Mouse (Mus musculus) forebrain, embryonic 13.5 days (tissue): ENCODE results near the gene Cuedc2. TPM values are rescaled to one million over a fixed set of nuclear protein-coding genes. Genes with fewer than 3 reads are reported as not detected.

Experiments used
- ATAC-seq: fragments of 200-750 bp; cut with Nextera tagmentation; 2 replicates; pipeline ENCODE4 v1.8.0; 2017
- H3K27ac ChIP-seq: fragments of 300-500 bp; sonication (generic); 2 replicates; pipeline ENCODE4 v1.5.1; 2015; ENCODE audit warnings: inconsistent platforms, mild to moderate bottlenecking, moderate library complexity
- H3K27me3 ChIP-seq: fragments of 300-500 bp; sonication (generic); 2 replicates; pipeline ENCODE4 v1.6.1; 2015; ENCODE audit warnings: mild to moderate bottlenecking, inconsistent platforms
- H3K36me3 ChIP-seq: fragments of 300-500 bp; sonication (generic); 2 replicates; pipeline ENCODE4 v1.6.1; 2015; ENCODE audit warnings: mild to moderate bottlenecking, inconsistent platforms; ENCODE audit not compliant: poor library complexity, severe bottlenecking
- H3K4me1 ChIP-seq: fragments of 300-500 bp; sonication (generic); 2 replicates; pipeline ENCODE4 v1.6.1; 2015; ENCODE audit warnings: inconsistent platforms
- H3K4me2 ChIP-seq: fragments of 300-500 bp; sonication (generic); 2 replicates; pipeline ENCODE4 v1.6.1; 2015; ENCODE audit warnings: inconsistent platforms, mild to moderate bottlenecking, moderate library complexity
- H3K4me3 ChIP-seq: fragments of 300-500 bp; sonication (generic); 2 replicates; pipeline ENCODE4 v1.5.1; 2015; ENCODE audit warnings: mild to moderate bottlenecking, inconsistent platforms
- H3K9ac ChIP-seq: fragments of 300-500 bp; sonication (generic); 2 replicates; pipeline ENCODE4 v1.6.1; 2015; ENCODE audit warnings: mild to moderate bottlenecking, inconsistent platforms
- H3K9me3 ChIP-seq: fragments of 300-500 bp; sonication (generic); replicated peaks from 2 replicates; pipeline ENCODE4 v1.6.1; 2016; ENCODE audit warnings: inconsistent platforms
- WGBS: fragments of 180-500 bp; shearing (Covaris S2); methylation state at CpG from one replicate; pipeline ENCODE4 v1.1.7; 2015; 5-methylcytosine and 5-hydroxymethylcytosine counted together
- polyA plus RNA-seq: library from polyadenylated mRNA; unstranded; fragments of >200 nt; fragmentation: Nextera tagmentation; extraction: Ambion mirVana; gene quantifications from 2 replicates; pipeline ENCODE4 v1.2.1, GENCODE M21; 2015

Cuedc2 gene
- polyA plus RNA-seq, 1 experiment from 2014 or later, result 309 TPM

DNA sequence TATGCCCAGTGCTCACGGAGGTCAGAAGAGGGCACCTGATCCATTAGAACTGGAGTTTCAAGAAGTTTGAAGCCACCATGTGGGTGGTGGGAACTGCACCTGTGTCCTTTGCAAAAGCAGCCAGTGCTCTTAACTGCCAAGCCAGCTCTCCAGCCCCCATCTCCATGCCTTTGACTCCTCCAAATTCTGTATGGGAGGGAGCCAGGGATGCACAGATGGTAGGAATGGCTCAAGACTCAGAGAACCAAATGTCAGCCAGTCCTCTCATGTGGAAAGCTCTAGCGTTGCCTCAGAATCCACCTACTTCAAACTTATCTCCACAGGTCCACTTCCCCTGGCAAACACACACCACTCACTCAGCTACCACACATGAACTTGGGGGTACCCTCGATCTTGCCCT, 4.6 kb downstream of the Cuedc2 start:
- WGBS, result 97% methylated on average over 3 of the region's 3 CpGs
- peaks cover 30% of the 10 kb centered on the region for H3K36me3 ChIP-seq
- no peak overlapping the region for H3K27ac ChIP-seq
- H3K27me3 ChIP-seq, result no peaks in the 10 kb centered on the region
- no peak for ATAC-seq
- H3K4me2 ChIP-seq, result no peak overlapping the region
- no peaks in the 10 kb centered on the region for H3K9me3 ChIP-seq
- peaks cover 34% of the 10 kb centered on the region for H3K4me1 ChIP-seq
- no peak overlapping the region for H3K4me3 ChIP-seq
- H3K9ac ChIP-seq, result no peak overlapping the region

DNA sequence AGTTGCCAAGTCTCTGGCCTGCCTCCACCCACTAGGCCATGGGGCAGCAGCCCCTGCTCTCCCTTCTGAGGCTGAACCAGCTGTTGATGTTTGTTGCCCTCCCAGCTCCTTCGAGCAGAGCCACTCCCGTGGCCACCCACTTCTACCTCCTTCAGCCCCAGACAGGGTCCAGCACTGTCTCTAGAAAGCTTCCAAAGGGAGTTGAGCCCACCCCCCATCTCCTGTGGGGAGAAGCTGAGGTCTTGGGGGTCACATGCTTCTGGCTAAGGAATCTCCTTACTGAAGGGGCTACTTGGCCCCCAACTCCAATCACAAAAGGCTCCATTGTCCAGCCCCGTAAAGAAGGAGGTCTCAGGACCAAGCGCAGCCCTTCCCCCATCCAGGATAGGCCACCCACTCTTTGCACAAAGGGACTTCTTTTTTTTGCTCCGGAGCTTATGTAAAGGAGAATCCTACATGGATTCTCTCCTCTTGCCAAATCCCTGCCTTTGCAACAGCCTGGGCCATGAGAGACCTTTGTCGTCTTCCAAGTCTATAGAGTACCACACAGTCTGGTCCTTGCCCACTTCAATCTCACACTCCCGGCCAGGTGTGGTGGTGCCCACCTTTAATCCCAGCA, 5.7 kb downstream of the Cuedc2 start:
- Histone ChIP-seq H3K4me1 (peaks cover 37% of the 10 kb centered on the region), H3K27ac (no peak overlapping the region), H3K36me3 (peaks cover 30% of the 10 kb centered on the region), H3K4me2 (no peak overlapping the region), H3K4me3 (no peak overlapping the region), H3K9ac (peak overlapping the region; percentile 30; the same call in 1 of the 2 replicates), H3K9me3 (no peaks in the 10 kb centered on the region), H3K27me3 (no peaks in the 10 kb centered on the region)
- no peak for ATAC-seq
- WGBS, result 30% methylated on average over 7 of the region's 7 CpGs

DNA sequence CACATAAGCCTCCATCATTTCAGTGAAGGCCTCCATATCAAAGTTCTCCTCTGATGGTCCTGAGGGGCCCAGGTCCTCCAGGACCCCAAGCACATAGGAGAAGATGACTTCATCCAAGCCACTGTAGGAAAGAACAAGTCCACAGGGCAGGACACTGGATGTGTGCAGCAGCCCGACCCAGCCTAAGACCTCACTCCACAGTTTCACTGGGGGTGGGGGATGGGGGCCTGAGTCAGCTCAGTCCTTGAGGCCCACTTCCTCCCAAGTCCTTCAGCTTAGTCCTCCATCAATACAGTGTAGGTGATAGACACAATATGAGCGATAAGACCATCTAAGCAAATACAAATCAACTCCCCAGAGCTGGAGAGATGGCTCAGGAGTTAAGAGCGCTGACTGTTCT, 6.6 kb downstream of the Cuedc2 start:
- no peaks in the 10 kb centered on the region for H3K9me3 ChIP-seq
- peaks cover 37% of the 10 kb centered on the region for H3K4me1 ChIP-seq
- 91% methylated on average over 3 of the region's 3 CpGs for WGBS
- no peak overlapping the region for H3K4me2 ChIP-seq
- H3K27ac ChIP-seq, result no peak overlapping the region
- H3K36me3 ChIP-seq, result peaks cover 30% of the 10 kb centered on the region
- ATAC-seq, result no peak
- H3K9ac ChIP-seq, result no peak overlapping the region
- H3K27me3 ChIP-seq, result no peaks in the 10 kb centered on the region
- H3K4me3 ChIP-seq, result no peak overlapping the region

DNA sequence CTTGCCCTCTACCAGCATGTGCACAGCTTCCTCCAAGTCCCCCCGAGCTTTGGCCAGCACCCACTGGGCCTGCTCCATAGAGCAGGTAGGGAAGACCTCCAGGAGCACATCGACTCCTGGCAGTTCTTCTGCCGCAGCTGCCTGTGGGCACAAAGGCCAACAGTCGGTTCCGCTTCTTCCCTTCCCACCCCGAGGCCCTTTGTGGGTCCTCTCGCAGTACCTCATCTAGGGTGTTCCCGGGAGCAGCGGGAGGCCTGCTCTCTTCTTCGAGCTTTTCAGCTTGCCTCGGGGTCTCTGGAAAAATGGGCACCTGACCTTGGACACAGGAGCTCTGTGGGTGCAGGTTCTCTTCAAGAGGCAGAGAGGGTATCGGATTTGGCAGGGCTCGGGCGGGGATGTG, 7.2 kb downstream of the Cuedc2 start:
- H3K4me3 ChIP-seq, result no peak overlapping the region
- H3K4me2 ChIP-seq, result no peak overlapping the region
- no peaks in the 10 kb centered on the region for H3K9me3 ChIP-seq
- H3K4me1 ChIP-seq, result peaks cover 41% of the 10 kb centered on the region
- 0 out of 2 replicates have a peak, but pooled peaks cover 2% of the 10 kb centered on the region for H3K27me3 ChIP-seq
- peaks cover 30% of the 10 kb centered on the region for H3K36me3 ChIP-seq
- no peak for ATAC-seq
- WGBS, result 91% methylated on average over 14 of the region's 14 CpGs
- H3K27ac ChIP-seq, result no peak overlapping the region
- H3K9ac ChIP-seq, result no peak overlapping the region

DNA sequence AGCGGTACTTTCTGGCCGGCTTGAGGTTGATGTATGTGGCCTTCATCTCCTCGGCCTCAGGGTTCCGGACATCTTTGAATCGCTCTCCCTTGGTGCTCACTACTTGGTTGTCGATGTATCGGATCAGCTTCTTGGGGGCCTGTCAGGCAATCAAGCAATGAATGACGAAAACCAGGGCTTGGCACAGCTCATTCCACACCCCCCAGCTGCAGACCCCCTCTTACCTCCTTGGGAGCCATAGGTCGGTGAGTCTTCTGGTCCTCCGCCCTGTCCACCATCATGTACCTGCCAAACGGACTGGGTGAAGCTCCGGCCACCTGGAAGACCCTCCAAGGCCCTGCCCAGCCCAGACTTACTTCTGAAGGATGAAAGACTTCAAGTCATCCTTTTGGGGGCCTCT, 7.8 kb downstream of the Cuedc2 start:
- no peak overlapping the region for H3K9ac ChIP-seq
- no peak for ATAC-seq
- H3K27me3 ChIP-seq, result peaks cover 8% of the 10 kb centered on the region
- no peak overlapping the region for H3K4me2 ChIP-seq
- no peak overlapping the region for H3K27ac ChIP-seq
- H3K36me3 ChIP-seq, result peaks cover 30% of the 10 kb centered on the region
- H3K4me3 ChIP-seq, result no peak overlapping the region
- peaks cover 45% of the 10 kb centered on the region for H3K4me1 ChIP-seq
- WGBS, result 92% methylated on average over 12 of the region's 12 CpGs
- H3K9me3 ChIP-seq, result no peaks in the 10 kb centered on the region

DNA sequence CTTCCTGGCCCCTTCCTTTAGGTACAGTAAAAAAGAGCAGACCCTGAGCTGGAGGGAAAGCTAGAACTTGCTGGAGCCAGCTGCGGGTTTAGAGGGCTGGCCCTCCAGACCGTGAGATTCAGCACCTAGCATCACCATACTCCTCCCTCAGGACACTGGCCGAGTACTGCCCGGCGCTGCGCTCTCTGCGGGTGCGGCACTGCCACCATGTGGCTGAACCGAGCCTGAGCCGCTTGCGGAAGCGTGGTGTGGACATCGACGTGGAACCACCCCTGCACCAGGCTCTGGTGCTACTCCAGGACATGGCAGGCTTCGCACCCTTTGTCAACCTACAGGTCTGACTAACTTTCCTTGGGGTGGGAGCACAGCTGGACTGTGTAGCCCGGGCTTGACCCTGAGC, 8.6 kb downstream of the Cuedc2 start:
- H3K27me3 ChIP-seq, result peaks cover 15% of the 10 kb centered on the region
- H3K4me1 ChIP-seq, result peaks cover 50% of the 10 kb centered on the region
- WGBS, result 5% methylated on average over 16 of the region's 16 CpGs
- no peak overlapping the region for H3K27ac ChIP-seq
- peaks cover 30% of the 10 kb centered on the region for H3K36me3 ChIP-seq
- ATAC-seq, result no peak
- peak overlapping the region; percentile 100 for H3K4me2 ChIP-seq
- H3K9me3 ChIP-seq, result no peaks in the 10 kb centered on the region
- no peak overlapping the region for H3K9ac ChIP-seq
- H3K4me3 ChIP-seq, result peak overlapping the region; percentile 75

DNA sequence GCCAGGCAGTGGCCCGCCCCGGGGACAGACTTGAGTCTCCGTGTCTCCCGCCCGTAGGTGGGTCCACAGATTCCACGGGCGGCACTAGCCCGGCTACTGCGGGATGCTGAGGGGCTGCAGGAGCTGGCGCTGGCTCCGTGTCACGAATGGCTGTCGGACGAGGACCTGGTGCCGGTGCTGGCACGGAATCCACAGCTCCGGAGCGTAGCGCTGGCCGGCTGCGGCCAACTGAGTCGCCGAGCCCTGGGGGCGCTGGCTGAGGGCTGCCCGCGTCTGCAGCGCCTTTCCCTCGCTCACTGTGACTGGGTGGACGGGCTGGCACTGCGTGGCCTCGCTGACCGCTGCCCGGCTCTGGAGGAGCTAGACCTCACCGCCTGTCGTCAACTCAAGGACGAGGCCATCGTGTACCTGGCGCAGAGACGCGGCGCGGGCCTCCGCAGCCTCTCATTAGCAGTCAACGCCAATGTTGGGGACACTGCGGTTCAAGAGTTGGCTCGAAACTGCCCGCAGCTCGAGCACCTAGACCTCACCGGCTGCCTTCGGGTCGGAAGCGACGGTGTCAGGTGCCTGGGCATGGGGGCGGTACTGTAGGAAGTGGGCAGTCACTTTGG, 9.4 kb downstream of the Cuedc2 start:
- H3K9me3 ChIP-seq, result no peaks in the 10 kb centered on the region
- H3K4me3 ChIP-seq, result peak overlapping the region; percentile 75
- peaks cover 30% of the 10 kb centered on the region for H3K36me3 ChIP-seq
- peak overlapping the region; percentile 83 for H3K9ac ChIP-seq
- H3K27ac ChIP-seq, result peak overlapping the region; percentile 95
- WGBS, result under 1% methylated on average over 53 of the region's 54 CpGs
- H3K4me2 ChIP-seq, result peak overlapping the region; percentile 100
- H3K4me1 ChIP-seq, result peaks cover 58% of the 10 kb centered on the region
- peaks cover 23% of the 10 kb centered on the region for H3K27me3 ChIP-seq
- ATAC-seq, result peak; percentile 14

DNA sequence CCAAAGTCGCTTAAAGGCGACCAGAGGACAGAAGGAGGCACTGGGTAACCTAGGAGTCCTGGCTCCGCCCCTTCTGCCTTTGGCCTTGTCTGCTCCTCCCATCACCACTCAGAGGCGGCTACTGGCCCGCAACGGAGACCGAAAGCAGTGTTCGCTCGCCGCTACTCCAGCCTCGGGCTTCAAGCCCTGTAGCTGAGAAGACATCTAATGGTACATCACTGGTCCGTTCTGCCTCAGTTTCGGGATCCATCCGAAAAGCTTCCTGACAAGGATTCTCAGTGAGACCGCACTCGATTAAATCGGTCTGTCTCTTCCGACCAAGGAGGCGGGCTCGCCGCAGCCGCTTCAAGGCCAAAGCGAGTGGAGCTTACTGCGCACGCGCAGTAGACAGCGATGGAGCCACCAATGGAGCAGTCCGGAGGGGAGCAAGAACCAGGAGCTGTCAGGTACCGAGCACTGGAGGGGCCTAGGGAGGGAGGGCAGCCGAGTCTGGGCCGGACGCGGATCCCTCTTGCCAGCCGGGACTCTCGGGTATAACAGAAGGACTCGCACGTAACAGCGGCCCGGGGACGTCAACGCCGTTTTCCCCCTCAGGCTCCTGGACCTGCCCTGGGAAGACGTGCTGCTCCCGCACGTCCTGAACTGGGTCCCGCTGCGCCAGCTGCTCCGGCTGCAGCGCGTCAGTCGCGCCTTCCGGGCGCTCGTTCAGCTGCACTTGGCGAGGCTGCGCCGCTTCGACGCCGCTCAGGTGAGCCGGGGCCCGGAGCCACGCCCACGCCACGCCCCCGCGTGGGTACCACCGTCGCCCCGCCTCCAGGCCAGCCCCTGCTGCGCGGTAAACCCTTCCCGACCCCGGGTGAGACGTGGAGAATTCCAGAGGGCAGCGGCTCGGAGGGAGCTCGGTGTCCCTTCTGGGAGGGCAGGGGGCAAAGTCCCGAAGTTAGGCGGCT, 10.1 kb downstream of the Cuedc2 start, which contains the start of gene Fbxl15:
Gene Fbxl15, plus strand, starts transcription at position 104 of the 950 bp plus-strand sequence.
- H3K27ac ChIP-seq, result peak within 1 kb of the TSS; percentile 95
- H3K4me2 ChIP-seq, result peak within 1 kb of the TSS; percentile 100
- H3K4me3 ChIP-seq, result peak within 1 kb of the TSS; percentile 75
- H3K36me3 ChIP-seq, result peaks cover 30% of the 10 kb centered on the region
- H3K4me1 ChIP-seq, result peaks cover 60% of the 10 kb centered on the region
- under 1% methylated on average over 80 of the region's 81 CpGs for WGBS
- H3K27me3 ChIP-seq, result peaks cover 28% of the 10 kb centered on the region
- ATAC-seq, result peak; percentile 90
- H3K9ac ChIP-seq, result peak within 1 kb of the TSS; percentile 83
- no peaks in the 10 kb centered on the region for H3K9me3 ChIP-seq

DNA sequence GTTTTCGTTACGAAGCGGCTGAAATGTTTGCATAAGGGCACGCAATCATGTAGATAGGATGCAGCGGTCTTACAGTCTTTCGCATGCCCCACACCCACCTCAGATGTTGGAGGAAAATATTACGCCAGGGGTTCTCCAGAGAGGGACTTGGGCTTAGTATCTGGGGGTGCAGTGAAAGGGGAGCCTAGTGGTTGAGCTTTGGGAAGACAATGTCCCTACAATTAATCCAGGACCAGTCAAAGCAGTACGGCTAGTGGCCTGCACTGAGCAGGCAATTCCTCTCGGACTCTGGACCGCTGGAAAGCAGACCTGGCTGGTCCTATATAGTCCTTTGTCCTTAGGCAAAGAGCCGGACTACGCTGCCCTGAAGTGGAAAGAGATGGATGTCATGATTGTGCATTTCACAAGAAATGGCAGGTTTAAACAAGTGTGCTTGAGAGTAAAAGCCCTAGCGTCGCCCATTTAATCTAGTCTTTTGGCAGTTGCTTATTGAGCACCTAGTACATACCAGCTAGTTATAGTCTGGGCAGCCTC, 10.9 kb downstream of the Cuedc2 start:
- H3K36me3 ChIP-seq, result peaks cover 27% of the 10 kb centered on the region
- H3K9ac ChIP-seq, result peak overlapping the region; percentile 83
- H3K4me1 ChIP-seq, result peaks cover 62% of the 10 kb centered on the region
- WGBS, result 30% methylated on average over 14 of the region's 14 CpGs
- peak overlapping the region; percentile 100 for H3K4me2 ChIP-seq
- H3K9me3 ChIP-seq, result no peaks in the 10 kb centered on the region
- H3K27me3 ChIP-seq, result peaks cover 34% of the 10 kb centered on the region
- ATAC-seq, result peak; percentile 1
- H3K4me3 ChIP-seq, result peak overlapping the region; percentile 75
- H3K27ac ChIP-seq, result peak overlapping the region; percentile 95

DNA sequence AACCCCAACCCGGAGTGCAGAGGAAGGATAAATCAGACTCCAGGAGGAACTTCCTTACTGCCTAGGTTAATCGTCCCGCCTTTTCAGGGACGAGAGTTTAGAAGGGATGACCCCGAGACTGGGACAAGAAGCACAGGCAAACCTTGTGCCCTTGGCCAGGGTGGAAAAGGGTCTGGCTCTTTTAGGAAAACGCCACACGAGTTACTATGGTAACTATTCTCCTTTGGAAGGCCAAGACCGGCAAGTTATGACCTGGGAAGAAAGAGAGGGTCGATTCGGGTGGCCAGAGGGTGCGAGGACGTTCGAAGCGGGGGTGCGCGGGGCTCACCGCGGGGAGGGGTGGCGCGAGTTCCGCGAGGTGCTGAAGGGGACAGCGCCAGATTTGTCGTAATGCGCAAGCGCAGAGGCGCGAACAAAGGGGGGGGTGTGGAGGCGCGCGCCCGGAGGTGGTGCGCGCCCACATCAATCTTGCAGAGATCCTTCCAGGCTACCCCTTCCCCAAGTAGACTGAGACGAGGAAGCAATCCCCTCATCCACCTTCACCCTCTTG, 11.7 kb downstream of the Cuedc2 start, which contains the start of gene Psd:
Gene Psd, minus strand, starts transcription at position 401 of the 550 bp plus-strand sequence.
- Histone ChIP-seq H3K27ac (peak within 1 kb of the TSS; percentile 95), H3K36me3 (peaks cover 19% of the 10 kb centered on the region), H3K4me2 (peak within 1 kb of the TSS; percentile 100), H3K9me3 (no peaks in the 10 kb centered on the region), H3K9ac (peak within 1 kb of the TSS; percentile 83), H3K4me3 (peak within 1 kb of the TSS; percentile 75), H3K27me3 (peaks cover 34% of the 10 kb centered on the region), H3K4me1 (peaks cover 68% of the 10 kb centered on the region)
- no peak for ATAC-seq
- WGBS, result 1% methylated on average over 28 of the region's 35 CpGs

DNA sequence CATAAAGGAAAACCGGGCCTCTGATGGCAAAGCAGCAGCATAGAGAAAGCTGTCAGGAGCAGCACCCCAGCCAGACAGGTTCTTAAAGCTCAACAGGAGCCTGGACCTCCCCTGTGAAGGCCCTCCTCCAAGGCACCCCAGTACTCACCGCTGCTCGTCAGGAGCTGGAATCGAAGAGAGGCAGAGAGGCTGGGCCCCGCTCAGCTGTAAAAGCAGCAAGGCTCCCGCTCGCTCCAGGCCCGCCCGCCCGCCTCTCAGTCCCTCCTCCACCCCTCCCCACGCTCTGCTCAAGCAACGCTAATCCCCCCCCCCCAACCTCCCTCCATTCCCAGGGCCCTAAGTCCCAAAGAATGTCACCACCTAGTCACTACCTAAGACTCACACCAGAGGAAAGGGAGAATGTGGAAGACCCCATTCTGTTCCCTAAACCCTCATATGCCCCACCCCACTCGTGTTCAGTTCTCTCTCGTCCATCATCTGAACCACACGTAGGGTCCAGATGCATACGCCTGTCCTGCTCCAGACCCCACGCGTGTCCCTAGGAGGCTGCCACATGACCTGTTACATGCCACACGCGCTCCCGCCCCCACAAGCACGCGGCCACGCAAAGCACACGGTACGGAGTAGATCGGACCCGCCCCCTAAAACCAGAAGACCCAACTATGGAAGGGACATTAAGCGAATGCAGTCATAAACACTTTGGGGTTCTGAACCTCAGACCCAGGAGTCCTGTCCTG, 12.3 kb downstream of the Cuedc2 start:
- H3K27ac ChIP-seq, result peak overlapping the region; percentile 95

More for the DNA sequence above, 12.3 kb downstream of the Cuedc2 start:
- Histone ChIP-seq H3K27me3 (peaks cover 34% of the 10 kb centered on the region), H3K9me3 (no peaks in the 10 kb centered on the region), H3K4me2 (peak overlapping the region; percentile 100), H3K4me1 (peaks cover 74% of the 10 kb centered on the region), H3K9ac (peak overlapping the region; percentile 83), H3K36me3 (peaks cover 13% of the 10 kb centered on the region), H3K4me3 (peak overlapping the region; percentile 75)
- no peak for ATAC-seq
- WGBS, result 3% methylated on average over 27 of the region's 29 CpGs
